Mouse (Mus musculus) forelimb bud, embryonic 11.5 days (tissue): Measurements from ENCODE around the gene Pramel6.
"Not testable (repeated sequence)": the region's sequence is repeated elsewhere in the genome, so short reads cannot be mapped to it uniquely, and the experiment has no call there.

Experiments used
- DNase-seq: peaks from one replicate; pipeline ENCODE4 v3.0.0-alpha.2; 2012; ENCODE audit warnings: low read depth, low spot score

Pramel6 gene

DNA sequence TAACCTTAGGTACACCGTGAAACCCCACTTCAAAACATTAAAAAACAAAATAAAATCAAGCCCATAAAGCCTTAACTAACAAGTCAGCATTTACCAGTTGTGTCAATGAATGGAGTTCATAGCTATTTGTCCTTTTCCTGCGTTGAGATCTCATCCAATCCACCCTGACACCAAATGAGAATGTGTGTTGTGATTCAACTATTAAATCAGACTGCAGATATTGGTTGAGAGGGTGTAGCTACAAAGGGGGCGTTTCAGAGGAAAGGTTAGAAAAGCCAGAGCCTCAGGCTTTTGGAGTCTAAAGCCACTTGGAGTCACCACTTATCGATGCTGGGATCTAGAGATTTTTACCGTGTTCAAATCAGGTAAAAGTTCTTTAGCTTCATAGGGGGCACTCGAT is at the start of gene Pramel6:
TSS of gene Pramel6 (plus strand) at position 301 of the 400 bp plus-strand sequence.
- DNase-seq = no peak

DNA sequence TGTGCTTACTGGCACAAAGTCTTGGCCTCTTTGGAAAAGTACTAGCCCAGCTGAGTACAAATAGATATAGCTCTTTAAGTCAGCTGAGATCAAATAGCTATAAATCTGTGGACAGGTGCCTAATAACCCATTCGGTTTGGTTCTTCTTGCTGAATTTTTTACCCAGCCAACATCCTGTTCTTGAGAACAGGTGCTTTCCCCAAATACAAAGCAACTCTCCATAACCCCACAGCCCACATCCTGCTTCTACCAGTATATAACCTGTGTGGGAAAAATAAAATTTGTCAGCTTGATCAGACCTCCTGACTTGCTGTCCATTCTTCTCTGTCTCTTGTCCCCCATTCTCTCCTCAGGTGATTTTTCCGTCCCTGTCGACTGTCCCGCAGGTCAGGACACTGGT is 44.6 kb upstream of the Pramel6 start:
- no peak for DNase-seq

DNA sequence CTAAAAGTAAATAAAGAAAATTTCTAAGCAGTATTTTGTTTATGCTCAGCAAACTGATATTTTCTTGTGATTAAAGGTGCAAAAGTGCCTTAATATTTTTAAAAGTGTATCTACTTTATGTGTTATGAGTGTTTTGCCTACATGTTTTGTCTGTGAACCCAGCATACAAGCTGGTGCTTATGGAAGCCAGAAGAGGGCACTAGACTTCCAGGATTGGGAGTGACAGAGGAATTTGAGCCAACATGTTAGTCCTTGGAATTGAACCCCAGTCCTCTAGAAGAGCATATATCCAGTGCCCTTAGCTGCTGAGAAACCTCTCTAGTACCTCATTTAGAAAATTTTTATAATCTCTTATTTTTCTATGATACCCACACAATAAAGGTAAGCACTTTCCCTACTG is 26.2 kb upstream of the Pramel6 start:
- no peak for DNase-seq

DNA sequence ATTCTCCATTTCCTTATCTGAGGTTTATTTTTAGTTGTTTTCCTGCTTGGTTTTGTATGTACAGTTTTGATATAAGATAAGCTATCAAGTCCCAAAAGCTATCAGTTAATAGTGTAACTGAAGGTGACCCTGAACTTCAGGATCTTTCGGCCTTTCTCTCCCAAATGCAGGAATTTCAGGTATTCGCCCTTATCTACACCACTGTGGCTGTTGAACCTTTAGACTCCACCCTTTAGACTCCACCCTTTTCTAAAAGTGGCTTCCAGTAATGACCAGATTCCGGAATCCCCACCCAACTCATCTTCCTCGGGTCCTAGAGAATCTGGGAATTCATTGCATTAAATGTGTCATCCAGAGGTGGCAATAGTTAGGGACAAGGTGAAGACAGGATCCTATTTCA is 25.2 kb upstream of the Pramel6 start:
- DNase-seq = no peak

DNA sequence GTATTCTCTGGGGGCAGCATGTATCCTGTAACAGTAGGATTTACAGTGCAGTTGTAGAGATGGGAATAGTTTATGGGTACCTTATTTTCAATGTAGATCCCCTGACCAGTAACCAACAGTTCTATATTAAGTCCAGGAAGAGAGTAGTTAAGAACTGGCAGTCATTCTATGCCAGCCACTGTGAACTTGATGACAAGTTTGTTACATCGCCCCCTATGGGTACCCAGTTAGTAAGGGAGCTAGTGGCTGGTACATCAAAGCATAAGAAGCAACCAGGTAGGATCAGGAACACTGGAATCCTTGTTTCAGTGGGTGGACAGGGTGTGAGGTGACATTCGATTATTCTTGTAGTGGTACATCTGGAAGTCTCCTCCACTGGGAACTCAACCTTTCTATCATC is 24.1 kb upstream of the Pramel6 start:
- no peak for DNase-seq

DNA sequence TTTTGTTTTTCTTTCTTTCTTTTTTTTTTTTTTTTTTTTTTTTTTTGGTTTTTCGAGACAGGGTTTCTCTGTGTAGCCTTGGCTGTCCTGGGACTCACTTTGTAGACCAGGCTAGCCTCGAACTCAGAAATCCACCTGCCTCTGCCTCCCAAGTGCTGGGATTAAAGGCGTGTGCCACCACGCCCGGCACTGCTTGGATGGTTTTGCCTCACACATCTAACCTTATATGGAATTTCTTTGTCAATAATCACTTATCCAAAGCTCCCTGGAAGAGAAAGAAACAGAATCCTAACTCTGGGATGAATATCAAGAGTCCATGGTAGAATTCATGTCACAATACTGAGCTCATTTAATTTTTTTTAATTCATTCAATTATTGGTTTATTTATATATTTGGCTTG is 9.4 kb upstream of the Pramel6 start, which contains the start of gene Pramel7:
TSS of gene Pramel7 (minus strand) at position 101 of the 400 bp plus-strand sequence.
- not testable (repeated sequence) for DNase-seq

DNA sequence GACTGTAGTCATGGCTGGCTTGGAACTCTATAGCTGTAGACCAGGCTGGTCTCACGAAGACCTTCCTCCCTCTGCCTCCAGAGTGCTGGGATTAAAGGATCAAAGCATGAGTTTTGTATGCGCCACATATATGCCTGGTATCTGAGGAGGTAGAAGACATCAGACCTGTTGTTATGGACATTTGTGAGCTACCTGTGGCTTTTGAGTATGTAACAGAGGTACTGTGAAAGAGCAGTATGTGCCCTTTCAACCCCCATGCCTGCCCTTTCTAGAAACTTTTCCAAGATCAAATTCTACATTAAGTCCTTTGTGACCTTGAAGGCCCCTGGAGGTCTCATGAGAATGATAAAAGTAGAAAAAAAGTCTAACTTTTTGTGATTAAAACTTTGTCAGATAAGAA is 8.7 kb downstream of the Pramel6 start:
- no peak for DNase-seq

DNA sequence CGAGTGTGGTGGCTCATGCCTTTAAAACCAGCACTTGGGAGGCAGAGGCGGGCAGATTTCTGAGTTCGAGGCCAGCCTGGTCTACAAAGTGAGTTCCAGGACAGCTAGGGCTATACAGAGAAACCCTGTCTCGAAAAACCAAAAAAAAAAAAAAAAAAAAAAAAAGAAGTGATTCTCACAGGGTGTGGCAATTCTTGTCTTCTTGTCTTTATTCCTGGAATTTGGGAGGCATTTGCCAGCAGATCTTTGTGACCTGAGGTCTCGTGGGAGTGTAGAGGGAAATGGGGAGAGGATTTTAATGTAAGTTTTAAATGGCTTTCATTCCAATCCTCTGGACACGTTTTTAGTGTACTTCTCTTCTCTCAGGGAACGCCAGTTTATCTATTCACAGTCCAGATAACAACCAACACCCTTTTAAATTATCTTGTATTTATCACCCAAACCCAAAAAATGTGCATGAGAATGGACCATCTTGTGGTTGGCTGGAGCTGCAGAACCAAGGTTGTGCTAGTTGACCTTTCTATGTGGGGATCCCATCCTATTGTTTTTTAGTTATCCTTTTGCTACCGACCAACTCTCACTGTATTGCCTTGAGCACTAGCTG is 9.2 kb downstream of the Pramel6 start:
- DNase-seq = no peak

DNA sequence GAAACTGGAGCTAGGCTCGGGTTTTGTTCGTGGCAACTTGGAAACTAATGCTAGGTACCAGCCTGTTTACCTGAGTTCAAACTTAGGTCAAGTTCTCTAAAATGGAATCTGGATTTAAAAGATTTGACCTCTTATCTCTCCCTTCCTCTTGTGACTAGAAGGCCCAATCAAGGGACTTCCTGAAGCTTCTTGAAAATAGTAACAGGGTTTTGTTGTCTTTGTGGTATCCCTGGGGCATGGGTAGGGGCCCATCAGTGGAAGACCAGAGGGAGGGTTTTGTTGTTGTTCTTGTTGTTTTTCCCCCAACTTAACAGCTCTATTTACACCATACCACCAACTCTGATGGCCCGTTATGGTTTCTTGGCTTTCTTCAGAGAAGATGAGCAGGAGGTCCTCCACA is 10.2 kb downstream of the Pramel6 start:
- DNase-seq = no peak

DNA sequence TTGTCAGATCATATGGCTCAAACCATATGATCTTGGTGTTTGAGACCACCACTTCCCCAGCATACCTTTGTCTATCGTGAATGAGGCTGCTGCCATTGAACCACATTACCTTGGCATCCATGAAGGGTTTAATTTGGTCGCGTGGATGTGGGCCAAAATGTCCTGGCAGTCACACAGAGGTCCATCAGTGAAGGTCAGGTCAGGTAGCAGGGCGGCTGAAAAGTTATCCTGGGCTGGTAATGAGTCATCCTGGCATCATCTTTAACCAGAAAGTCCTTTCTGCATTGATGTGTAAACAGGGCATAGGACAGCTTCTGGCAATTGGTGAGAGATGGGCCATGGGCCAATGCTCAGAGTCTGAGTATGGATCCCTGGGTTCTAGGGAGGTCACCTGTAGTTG is 14.3 kb downstream of the Pramel6 start:
- DNase-seq = no peak

DNA sequence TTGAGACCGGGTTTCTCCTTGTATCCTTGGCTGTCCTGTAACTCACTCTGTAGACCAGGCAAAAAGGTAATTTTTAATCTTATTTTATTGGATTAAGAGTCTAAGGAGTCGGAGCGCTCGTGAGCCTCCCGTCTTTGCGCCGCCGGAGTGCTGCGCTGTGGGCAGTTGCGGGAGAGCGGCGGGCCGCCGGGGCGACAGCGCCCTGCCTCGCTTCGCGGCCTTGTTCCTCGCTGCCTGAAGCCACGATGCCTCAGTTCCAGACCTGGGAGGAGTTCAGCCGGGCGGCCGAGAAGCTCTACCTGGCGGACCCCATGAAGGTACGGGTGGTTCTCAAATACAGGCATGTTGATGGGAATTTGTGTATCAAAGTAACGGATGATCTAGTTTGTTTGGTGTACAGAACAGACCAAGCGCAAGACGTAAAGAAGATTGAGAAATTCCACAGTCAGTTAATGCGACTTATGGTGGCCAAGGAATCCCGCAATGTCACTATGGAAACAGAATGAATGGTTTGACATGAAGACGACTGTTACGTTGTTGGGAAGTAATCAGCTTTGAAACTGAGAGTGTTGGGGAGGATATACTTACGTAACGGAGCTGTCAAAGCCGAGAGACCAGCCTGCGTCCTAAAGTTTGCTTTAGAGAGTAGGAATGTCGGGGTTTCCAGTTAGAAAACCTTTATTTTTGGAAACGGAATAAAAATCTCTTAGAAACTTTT is 19.7 kb downstream of the Pramel6 start:
- DNase-seq = not testable (repeated sequence)

DNA sequence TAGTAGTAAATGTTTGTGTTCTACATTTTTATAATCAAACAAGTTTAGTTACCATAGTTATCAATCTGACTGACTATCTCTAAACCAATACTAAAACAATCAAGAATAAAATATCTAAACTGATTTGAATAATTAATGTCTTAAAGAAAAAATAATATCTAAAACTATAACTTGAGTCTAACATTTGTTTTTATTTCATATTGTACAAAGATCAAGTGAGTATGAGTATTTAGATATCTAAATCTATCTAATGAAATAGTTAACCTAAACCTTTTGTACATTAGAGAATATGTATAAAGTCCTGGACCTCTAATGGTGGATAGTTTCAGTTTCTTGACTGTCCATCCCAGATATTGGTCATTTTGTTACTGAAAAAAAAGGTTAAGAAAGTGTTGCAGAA is 25.1 kb downstream of the Pramel6 start, which contains the start of gene Olfr153:
TSS of gene Olfr153 (plus strand) at position 301 of the 400 bp plus-strand sequence.
- DNase-seq = no peak

DNA sequence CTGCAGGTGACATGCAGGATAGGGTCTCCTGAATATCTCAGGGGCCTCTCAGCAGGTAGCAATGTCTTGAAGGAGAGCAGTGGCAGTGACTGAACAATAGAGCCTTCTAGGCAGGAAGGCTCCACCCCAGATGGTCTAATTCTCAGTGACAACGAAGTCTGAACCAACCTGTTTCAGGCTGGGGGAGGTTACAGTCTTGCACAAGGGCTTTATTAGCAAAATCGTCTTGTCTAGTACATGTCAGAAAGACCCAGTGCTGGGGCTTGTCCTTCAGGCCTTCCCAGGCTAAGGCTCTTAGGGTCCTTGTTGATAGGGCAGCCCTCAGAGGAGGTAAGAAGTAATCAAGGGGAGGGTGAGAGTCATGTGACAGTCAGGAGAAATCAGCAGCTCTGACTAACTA is 28.5 kb downstream of the Pramel6 start:
- DNase-seq = no peak

DNA sequence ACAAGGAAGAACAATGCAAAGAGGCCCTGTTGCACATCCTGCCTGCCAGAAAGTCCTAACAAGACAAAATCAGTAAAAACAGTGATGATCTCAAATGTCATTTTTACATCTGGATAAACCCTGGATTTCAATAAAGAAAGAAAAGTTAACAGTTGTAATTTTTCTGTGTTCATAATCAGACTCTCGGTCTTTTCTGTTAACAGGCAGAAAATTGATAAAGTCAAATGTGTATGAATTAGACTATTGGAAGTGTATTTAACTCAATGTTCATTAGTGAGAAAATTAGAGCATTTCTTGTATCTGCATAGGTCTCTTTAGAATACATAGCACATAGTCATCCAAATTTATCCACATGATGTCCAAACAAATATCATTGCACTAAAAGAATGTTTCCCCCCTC is 39.1 kb downstream of the Pramel6 start, which contains the start of gene Olfr1128:
TSS of gene Olfr1128 (minus strand) at position 101 of the 400 bp plus-strand sequence.
- no peak for DNase-seq
